Mouse (Mus musculus): ENCODE measurements around the gene Iqcf1. TPM values are rescaled to one million over a fixed set of nuclear protein-coding genes. Genes with fewer than 3 reads are reported as not detected.

Iqcf1 gene
- total RNA-seq, 2 experiments from 2014 or later, result not detected

GRCm38 (mm10) chr9:106465571-106466200, 34.1 kb upstream of the Iqcf1 start, which contains the start of gene Gpr62:
Gene Gpr62 (minus strand): TSS chr9:106465938.
- peak; percentile 53 for DNase-seq

DNA sequence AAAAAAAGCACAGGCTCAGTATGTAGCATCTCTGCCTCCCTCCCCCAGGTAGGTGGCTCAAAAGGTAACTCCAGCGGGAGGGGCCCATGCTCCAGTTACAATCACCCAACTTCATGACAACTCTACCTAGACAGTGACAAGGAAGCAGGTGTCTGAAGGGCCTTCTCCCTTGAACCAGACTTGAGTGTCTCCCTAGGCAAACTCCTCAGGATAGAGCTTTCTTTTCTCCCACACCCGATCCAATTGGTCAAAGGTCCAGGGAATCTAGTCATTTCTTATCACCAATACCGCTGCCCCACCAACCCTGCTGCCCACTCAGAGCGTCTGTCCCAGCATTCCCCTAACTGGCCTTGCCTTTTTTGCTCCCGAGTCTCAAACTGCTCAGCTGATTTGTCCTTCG, 33.0 kb upstream of the Iqcf1 start:
- no peak for DNase-seq

GRCm38 (mm10) chr9:106467746-106468145, 32.0 kb upstream of the Iqcf1 start:
- DNase-seq, result no peak

DNA sequence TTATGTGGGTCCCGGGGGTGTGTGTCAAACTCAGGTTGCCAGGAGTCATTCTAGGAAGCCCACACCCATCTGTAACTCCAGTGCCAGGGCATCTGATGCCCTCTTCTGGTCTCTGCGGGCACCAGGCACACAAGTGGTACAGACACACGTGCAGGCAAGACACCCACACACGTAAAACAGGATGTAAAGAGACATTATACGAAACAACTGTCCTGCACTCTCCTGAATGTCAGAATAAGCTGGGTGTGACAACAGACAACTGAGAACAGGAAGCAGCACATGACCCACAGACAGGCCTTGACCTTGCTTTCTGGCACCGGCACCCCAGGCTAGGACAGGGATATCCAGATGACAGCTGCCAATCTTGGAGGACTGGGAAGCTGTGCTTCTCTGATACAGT, 30.4 kb upstream of the Iqcf1 start:
- peak; percentile 6 for DNase-seq

DNA sequence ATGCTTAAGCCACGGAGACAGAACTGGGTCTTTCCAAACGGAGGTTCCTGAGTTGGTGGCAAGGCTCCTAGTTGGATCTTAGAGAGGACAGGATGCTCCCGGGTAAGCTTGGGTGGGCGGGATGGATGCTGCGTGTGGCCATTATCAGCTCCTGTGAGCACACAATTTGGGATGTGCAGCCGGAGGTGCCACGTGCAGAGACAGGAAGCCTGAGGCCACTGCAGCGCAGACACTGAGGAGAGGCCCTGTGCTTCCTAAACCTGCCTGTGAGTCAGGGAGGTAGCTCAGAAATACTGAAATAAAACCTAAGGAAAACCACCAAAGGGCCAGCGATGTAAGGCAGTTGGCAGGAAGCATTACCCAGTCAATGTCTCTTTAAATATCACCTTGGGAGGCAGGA, 30.0 kb upstream of the Iqcf1 start:
- peak; percentile 5 for DNase-seq

DNA sequence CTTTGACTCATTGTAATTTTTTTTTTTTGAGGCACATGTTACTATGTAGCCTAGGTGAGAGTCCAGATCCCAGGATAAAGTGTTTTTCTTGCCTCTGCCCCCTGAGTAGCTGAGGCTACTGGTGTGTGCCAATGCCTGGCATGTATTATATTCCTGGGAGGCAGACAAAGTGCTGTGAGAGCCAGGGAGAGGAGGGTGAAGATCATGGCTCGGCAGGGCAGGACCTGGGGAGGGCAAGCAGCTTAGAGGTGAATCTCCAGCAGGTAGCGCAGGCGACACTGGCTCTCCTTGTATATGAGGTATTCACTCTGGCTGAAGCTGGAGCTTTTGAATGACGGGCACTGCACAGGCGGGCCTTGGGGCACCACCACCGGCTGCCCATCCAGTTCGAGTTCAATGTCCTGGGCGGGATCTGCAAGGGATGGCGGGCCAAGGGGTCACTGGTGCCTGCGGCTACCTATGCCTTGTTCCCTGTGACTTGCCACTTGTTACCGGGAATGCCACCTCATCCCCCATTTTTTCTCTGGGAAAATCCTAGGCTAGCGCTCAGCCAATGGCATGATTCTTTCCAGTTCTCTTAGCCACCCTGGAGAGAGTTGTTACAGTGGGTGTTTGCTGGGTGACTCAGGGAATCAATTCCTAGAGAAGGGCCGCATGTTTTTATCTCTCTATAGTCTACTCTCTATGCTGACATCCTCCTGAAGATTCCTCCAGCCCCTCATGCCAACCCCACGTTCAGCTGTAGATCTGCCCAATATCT, 28.6 kb upstream of the Iqcf1 start:
- peak; percentile 10 for DNase-seq

DNA sequence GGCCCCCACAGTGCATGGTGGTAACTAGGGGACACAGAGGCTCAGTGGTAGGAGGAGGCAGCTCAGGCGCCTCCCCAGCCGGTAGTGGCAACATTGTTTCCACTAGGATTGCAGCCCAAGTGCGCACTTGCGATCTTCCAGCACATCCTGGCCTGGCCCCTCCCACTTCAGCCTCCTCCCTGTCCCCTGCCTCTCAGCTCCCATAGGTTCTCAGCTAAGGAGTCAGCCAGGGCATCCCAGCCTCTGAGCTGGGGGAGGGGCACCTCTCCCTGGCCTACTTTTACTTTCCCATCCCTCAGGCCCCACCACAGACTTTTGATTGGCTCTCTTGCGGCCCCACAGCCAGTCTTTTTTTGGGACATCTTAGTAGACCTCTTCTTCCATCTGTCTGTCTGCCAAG, 27.9 kb upstream of the Iqcf1 start:
- DNase-seq, result peak; percentile 75

GRCm38 (mm10) chr9:106472321-106472720, 27.4 kb upstream of the Iqcf1 start:
- DNase-seq, result peak; percentile 45

- peak; percentile 29 for DNase-seq
Measured at GRCm38 (mm10) chr9:106473081-106473752, 26.6 kb upstream of the Iqcf1 start.

DNA sequence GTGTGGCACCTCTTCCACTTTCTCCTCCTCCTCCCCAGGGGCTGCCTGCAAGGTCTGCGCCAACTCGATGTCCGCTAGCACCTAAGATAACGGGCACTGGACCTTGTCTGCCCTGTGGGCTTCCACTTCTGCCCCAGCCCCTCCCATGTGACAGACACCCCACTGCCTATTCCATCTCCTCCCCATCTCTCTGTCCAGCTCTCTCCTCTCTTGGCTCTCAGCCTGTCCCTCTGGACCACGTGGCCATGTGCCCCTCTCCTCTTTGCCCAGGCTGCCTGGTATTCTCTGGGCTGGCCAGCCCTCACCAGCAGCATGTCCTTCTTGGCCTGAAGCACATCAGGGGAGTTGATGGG, 26.0 kb upstream of the Iqcf1 start:
- no peak for DNase-seq

DNA sequence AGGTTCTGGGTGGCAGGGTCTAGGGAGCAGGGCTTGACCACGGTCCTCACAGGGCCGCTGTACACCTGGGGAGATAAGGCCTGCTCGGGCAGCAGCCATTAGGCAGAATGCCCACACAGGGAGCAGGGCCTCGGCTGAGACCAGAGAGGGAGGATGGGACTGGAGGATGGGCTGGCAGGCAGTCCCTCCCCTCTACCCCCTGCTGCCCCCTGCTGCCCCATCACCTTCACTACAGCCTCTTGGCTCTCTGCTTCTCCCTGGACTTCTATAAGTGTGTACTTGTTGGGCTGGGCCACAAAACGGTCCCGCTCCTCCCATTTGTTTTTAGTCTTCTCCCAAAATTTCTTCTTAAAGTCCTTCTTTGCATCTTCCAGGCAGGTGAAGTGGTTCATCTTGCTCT, 25.3 kb upstream of the Iqcf1 start:
- peak; percentile 78 for DNase-seq

- peak; percentile 44 for DNase-seq
Measured at GRCm38 (mm10) chr9:106475046-106475445, 24.7 kb upstream of the Iqcf1 start.

GRCm38 (mm10) chr9:106475663-106476001, 24.1 kb upstream of the Iqcf1 start, which contains the start of gene Rrp9:
Gene Rrp9 (plus strand): TSS chr9:106475963.
- no peak for DNase-seq

GRCm38 (mm10) chr9:106476002-106476923, 23.5 kb upstream of the Iqcf1 start:
- peak; percentile 82 for DNase-seq

- peak; percentile 99 for DNase-seq
Measured at GRCm38 (mm10) chr9:106476924-106477484, 22.8 kb upstream of the Iqcf1 start, which contains the start of gene Parp3. Gene Parp3 (minus strand): TSS chr9:106476949.

DNA sequence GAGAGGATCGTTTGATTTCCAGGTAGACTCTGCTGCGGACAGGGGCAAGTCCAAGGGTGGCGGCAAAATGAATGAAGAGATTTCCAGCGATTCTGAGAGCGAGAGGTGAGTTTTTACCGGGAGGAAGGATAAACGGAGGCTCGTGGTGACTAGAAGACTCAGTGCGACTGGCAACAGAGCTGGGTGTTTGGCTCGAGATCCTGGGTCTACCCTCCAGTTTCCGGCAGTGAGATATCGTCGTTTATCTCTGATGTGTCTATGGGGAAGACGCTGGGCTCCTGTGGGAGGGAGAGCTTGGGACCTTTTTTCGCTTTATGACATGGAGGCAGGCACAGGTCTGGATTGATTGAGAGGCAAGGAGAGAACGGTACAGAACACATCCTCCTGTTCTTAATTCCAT, 22.1 kb upstream of the Iqcf1 start:
- no peak for DNase-seq

- DNase-seq, result no peak
Measured at GRCm38 (mm10) chr9:106478101-106478500, 21.7 kb upstream of the Iqcf1 start.

- peak; percentile 5 for DNase-seq
Measured at GRCm38 (mm10) chr9:106480541-106480940, 19.2 kb upstream of the Iqcf1 start.

- DNase-seq, result no peak
Measured at GRCm38 (mm10) chr9:106481075-106481474, 18.7 kb upstream of the Iqcf1 start.

DNA sequence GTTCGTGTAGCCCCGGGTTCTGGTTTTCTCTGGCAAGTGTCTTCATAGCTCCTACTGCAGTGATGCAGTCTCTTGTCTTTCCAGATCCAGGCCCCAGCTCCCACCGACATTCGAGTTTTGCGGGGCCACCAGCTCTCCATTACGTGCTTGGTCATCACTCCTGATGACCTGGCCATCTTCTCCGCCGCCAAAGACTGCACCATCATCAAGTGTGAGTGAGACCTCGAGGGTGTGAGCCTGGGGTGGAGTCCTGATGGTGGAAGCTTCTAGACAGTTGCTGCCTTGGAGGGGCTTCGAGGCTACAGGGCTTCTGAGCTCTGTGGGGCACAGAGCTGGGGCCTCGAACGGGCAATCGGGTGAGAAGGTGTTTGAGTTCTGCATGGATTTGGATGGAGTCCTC, 18.1 kb upstream of the Iqcf1 start:
- DNase-seq, result no peak

GRCm38 (mm10) chr9:106482578-106483115, 17.1 kb upstream of the Iqcf1 start:
- DNase-seq, result no peak

DNA sequence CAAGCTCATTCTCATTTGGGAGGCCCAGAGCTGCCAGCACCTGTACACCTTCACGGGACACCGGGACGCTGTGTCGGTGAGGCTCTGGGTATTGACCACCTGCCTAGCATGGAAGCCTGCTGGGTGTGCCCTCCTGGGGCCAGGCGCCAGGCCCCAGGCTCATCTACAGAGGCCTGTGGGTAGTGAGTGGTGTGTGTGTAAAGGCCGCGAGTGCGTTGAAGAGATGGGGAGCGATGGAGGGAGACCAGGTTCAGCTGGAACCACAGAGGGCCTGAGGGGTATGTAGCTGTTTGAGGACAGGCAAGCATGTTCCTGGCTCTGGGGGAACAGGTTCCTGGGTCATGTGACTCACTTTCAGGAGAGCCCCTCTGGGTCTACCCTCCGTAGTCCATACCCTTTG, 16.6 kb upstream of the Iqcf1 start:
- no peak for DNase-seq
